In genomic region chr11:96260310-96260970, GRCm38 (mm10) we compare ENCODE assay signal across 9 mouse cellular contexts. TPM values are rescaled to one million over a fixed set of nuclear protein-coding genes. Genes with fewer than 3 reads are reported as not detected.
A peak's percentile ranks its signal among the peaks of the same experiment; 100 is the strongest.
DNase-seq lines count a peak whose midpoint lies in the region; TF ChIP-seq lines count a peak whose summit lies in the region.
"Had no signal": no experiment of that assay in that cellular context is flagged by ENCODE, and none has a peak within 500 bp of the region (broad histone marks: within the 10 kb centered on the region; RNA-seq: fewer than 3 reads in every experiment).

No protein-coding gene starts in this region.

- H3K4me3 ChIP-seq in ES-E14 (ENCODE audit: insufficient read depth in 1 of 2, low read depth in 1 of 2, low read length in 2 of 2, poor library complexity in 1 of 2, severe bottlenecking in 1 of 2), result no peak overlapping the region; a peak in 1 of 4 replicates
- H3K4me3 ChIP-seq in kidney, adult 2 months (ENCODE audit: insufficient read depth, low read depth, low read length), result no peak overlapping the region
- H3K4me3 ChIP-seq: embryonic facial prominence, embryonic 13.5 days had no signal

- 23% methylated on average over 23 of the region's 23 CpGs for WGBS in kidney, adult 2 months

- no peak for TF ChIP-seq CTCF in kidney, adult 2 months (conservative IDR thresholded peaks at IDR 0.05; ENCODE audit: insufficient read depth, insufficient read length, low read depth, low read length)

- no peak for TF ChIP-seq POLR2A in kidney, adult 2 months (IDR thresholded peaks at IDR 0.05; ENCODE audit: low read depth, low read length)

- peaks cover 0 to 2% of the 10 kb centered on the region in 2 experiments; a peak in 1 of 4 replicates for H3K4me1 ChIP-seq in ES-E14 (ENCODE audit: control insufficient read depth in 2 of 2, insufficient read depth in 2 of 2, low read length in 2 of 2, poor library complexity in 1 of 2)
- peaks cover 37% of the 10 kb centered on the region for H3K4me1 ChIP-seq in kidney, adult 2 months (ENCODE audit: control insufficient read depth, insufficient read depth, low read length)
- H3K4me1 ChIP-seq: embryonic facial prominence, embryonic 13.5 days had no signal

- H3K9me3 ChIP-seq in ES-E14 (ENCODE audit: control insufficient read depth, insufficient read depth, low read depth, low read length), result no peaks in the 10 kb centered on the region
- H3K9me3 ChIP-seq: embryonic facial prominence, embryonic 13.5 days had no signal

- peak overlapping the region; percentile 10; the same call in 1 of the 2 replicates for H3K9ac ChIP-seq in ES-E14 (ENCODE audit: insufficient read depth, low read depth, low read length, poor library complexity, severe bottlenecking)
- H3K9ac ChIP-seq: embryonic facial prominence, embryonic 13.5 days had no signal

- intact Hi-C loops in left cerebral cortex, postnatal 4 days (cut with DNase I), result no loop called here

- no peak for DNase-seq in ES-E14 (ENCODE audit: low read depth, low spot score)
- DNase-seq in adrenal gland, adult 8-10 months, result peak; percentile 89
- peak; percentile 61 for DNase-seq in kidney, adult 2 months
- DNase-seq in lung, postnatal 10 days, result peak; percentile 45
- DNase-seq in left cerebral cortex, postnatal 4 days, result no peak
- no peak for DNase-seq in frontal cortex, postnatal 36 days (ENCODE audit: low spot score in 2 of 2)
- no peak for DNase-seq in c-Kit-positive CD71-positive TER-119-positive erythroid progenitor cells, embryonic 14.5 days (ENCODE audit: low spot score)
- DNase-seq: heart, postnatal 10 days had no signal

- in situ Hi-C loops in ES-E14 (cut with MboI; ENCODE audit: low sequenced_read_pairs in 2 of 2, unreplicated experiment in 2 of 2), result no loop called here

- peaks cover 5% of the 10 kb centered on the region for H3K36me3 ChIP-seq in ES-E14 (ENCODE audit: control insufficient read depth, insufficient read depth, low read length, poor library complexity, severe bottlenecking)
- no peaks in the 10 kb centered on the region for H3K36me3 ChIP-seq in kidney, adult 2 months (ENCODE audit: control insufficient read depth, insufficient read depth, low read length)
- H3K36me3 ChIP-seq: embryonic facial prominence, embryonic 13.5 days had no signal

- no peak overlapping the region for H3K27ac ChIP-seq in ES-E14 (ENCODE audit: insufficient read depth, low read depth, low read length, poor library complexity, severe bottlenecking)
- peak overlapping the region; percentile 1; the same call in 1 of the 2 replicates for H3K27ac ChIP-seq in kidney, adult 2 months (ENCODE audit: insufficient read depth, low read depth, low read length)
- H3K27ac ChIP-seq: embryonic facial prominence, embryonic 13.5 days had no signal

- H3K27me3 ChIP-seq in kidney, adult 2 months (replicated peaks; ENCODE audit: control insufficient read depth, insufficient read depth, low read length), result no peaks in the 10 kb centered on the region

TF ChIP-seq in ES-E14, 5 proteins besides CTCF, POLR2A, EP300 and RAD21:
- TF ChIP-seq MAFK (IDR thresholded peaks at IDR 0.05; ENCODE audit: insufficient read depth, low read depth, low read length), result 0 out of 2 replicates have a peak, but pooled peaks have one; percentile 45
- TF ChIP-seq ZNF384 (IDR thresholded peaks at IDR 0.05; ENCODE audit: low read depth, low read length), result no peak

RNA-seq across cellular contexts. Expression of gene Hoxb9, which starts 10.8 kb away (rescaled TPM):
- total RNA-seq in ES-E14 (2012; rRNA removed), result 1.2 and 3.3 TPM in 2 replicates
- total RNA-seq in adrenal gland, adult 8-10 months (2022), result 100 to 1,000 TPM; 157 to 250 (median 226) TPM
- 27.8 and 29.6 TPM in 2 replicates for polyA plus RNA-seq in kidney, adult 2 months (2012; rRNA removed)
- total RNA-seq in left cerebral cortex, postnatal 4 days (2021), result not detected
- total RNA-seq: heart, postnatal 10 days had no signal

RNA-seq across cellular contexts. Expression of gene Hoxb8, which starts 21.3 kb away (rescaled TPM):
- total RNA-seq in ES-E14 (2012; rRNA removed), result 0.18 TPM in 1 of 2 replicates, not detected in the other
- total RNA-seq in adrenal gland, adult 8-10 months (2022), result 10 to 100 TPM; 50.4 to 99.8 (median 83.6) TPM
- polyA plus RNA-seq in kidney, adult 2 months (2012; rRNA removed), result 51.7 and 69.9 TPM in 2 replicates
- not detected for total RNA-seq in left cerebral cortex, postnatal 4 days (2021)
- total RNA-seq: heart, postnatal 10 days had no signal

RNA-seq across cellular contexts. Expression of gene Hoxb7, which starts 26.0 kb away (rescaled TPM):
- total RNA-seq in ES-E14 (2012; rRNA removed), result 0.98 TPM in 1 of 2 replicates, not detected in the other
- 10 to 100 TPM; 44.6 to 62.9 (median 53.0) TPM for total RNA-seq in adrenal gland, adult 8-10 months (2022)
- polyA plus RNA-seq in kidney, adult 2 months (2012; rRNA removed), result 15.5 and 16.5 TPM in 2 replicates
- not detected for total RNA-seq in left cerebral cortex, postnatal 4 days (2021)
- total RNA-seq: heart, postnatal 10 days had no signal

RNA-seq across cellular contexts. Expression of gene Hoxb6, which starts 31.8 kb away (rescaled TPM):
- 0.22 and 0.26 TPM in 2 replicates for total RNA-seq in ES-E14 (2012; rRNA removed)
- total RNA-seq in adrenal gland, adult 8-10 months (2022), result 10 to 100 TPM; 56.4 to 77.8 (median 59.5) TPM
- polyA plus RNA-seq in kidney, adult 2 months (2012; rRNA removed), result 62.7 and 67.9 TPM in 2 replicates
- not detected for total RNA-seq in left cerebral cortex, postnatal 4 days (2021)
- total RNA-seq: heart, postnatal 10 days had no signal

RNA-seq across cellular contexts. Expression of gene Hoxb5, which starts 42.7 kb away (rescaled TPM):
- 0.09 and 0.16 TPM in 2 replicates for total RNA-seq in ES-E14 (2012; rRNA removed)
- 10 to 100 TPM; 25.2 to 38.3 (median 26.7) TPM for total RNA-seq in adrenal gland, adult 8-10 months (2022)
- 7.7 and 8.4 TPM in 2 replicates for polyA plus RNA-seq in kidney, adult 2 months (2012; rRNA removed)
- not detected for total RNA-seq in left cerebral cortex, postnatal 4 days (2021)

Comparison
In these comparisons a context has a peak if more than half of its experiments do, and no peak if none do; other contexts are left out.
1. DNase-seq: peak in adrenal gland, adult 8-10 months (single experiment), kidney, adult 2 months (single experiment) and lung, postnatal 10 days (single experiment); none in ES-E14 (single experiment), left cerebral cortex, postnatal 4 days (single experiment), frontal cortex, postnatal 36 days (0 of 2) and c-Kit-positive CD71-positive TER-119-positive erythroid progenitor cells, embryonic 14.5 days (single experiment).
2. RNA of gene Hoxb9, which starts 10.8 kb away (total RNA-seq): 157 to 250 TPM in adrenal gland, adult 8-10 months; 1.2 to 3.3 TPM in ES-E14 and not detected in left cerebral cortex, postnatal 4 days; every median in the first group is over 10 times any median in the second.
3. RNA of gene Hoxb8, which starts 21.3 kb away (total RNA-seq): 50.4 to 99.8 TPM in adrenal gland, adult 8-10 months; 0.18 TPM in ES-E14 and not detected in left cerebral cortex, postnatal 4 days; every median in the first group is over 10 times any median in the second.
4. RNA of gene Hoxb7, which starts 26.0 kb away (total RNA-seq): 44.6 to 62.9 TPM in adrenal gland, adult 8-10 months; 0.98 TPM in ES-E14 and not detected in left cerebral cortex, postnatal 4 days; every median in the first group is over 10 times any median in the second.